Mouse (Mus musculus): ENCODE data around the gene Ccl4.

The Ccl4 gene

GRCm38 (mm10) chr11:83689918-83690317 lies 27.5 kb downstream of the Ccl4 start:
- no peak for DNase-seq

- DNase-seq: no peak
Measured at GRCm38 (mm10) chr11:83692008-83692407, 29.6 kb downstream of the Ccl4 start.

DNA sequence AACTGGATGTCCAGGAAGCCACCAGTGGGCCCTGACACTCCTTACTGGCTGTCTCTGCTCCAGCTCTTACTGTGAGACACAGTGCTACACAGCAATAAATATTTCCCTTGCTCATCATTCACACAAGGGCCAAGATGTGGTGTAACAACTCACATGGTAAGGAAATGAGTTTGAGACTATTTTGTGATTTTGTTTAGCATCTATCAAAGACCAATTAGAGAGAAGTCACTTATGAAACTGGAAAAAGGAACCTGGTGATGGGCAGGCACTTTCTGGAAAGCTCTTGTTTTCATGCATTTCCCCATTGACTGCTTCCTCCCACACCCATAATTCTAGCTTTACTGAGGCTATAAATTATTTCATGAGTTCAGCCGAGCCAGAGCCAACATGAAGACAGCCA lies 41.3 kb downstream of the Ccl4 start, which contains the start of gene Wfdc17:
Gene Wfdc17, plus strand, starts transcription at position 287 of the 400 bp plus-strand sequence.
- no peak for DNase-seq

DNA sequence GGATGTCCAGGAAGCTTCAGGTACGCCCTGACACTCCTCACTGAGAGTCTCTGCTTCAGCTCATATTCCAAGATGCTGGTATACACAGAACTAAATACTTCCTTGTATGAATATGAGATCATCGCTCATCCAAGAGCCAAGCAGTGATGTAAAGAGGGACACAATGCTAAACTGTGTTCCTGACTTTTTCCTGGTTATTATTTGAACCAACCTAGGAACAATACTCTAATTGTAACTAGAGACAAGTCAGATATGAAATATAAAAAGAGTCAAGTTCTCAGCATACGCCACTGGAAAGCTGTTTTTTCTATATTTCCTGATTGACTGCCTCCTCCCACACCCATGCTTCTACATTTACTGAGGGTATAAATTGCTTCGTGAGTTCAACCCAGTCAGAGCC lies 46.3 kb downstream of the Ccl4 start, which contains the start of gene Wfdc18:
Gene Wfdc18, plus strand, starts transcription at position 301 of the 400 bp plus-strand sequence.
- no peak for DNase-seq

GRCm38 (mm10) chr11:83709683-83710082 lies 47.3 kb downstream of the Ccl4 start:
- no peak for DNase-seq

GRCm38 (mm10) chr11:83712671-83713070 lies 50.3 kb downstream of the Ccl4 start:
- DNase-seq: no peak

GRCm38 (mm10) chr11:83713925-83714324 lies 51.5 kb downstream of the Ccl4 start:
- no peak for DNase-seq
